Mouse (Mus musculus) lung, adult 18-20 months (tissue): ENCODE results near the gene Mnd1.

Experiments
- DNase-seq, 2 experiments: peaks; one replicate each; pipeline ENCODE4 v3.0.0; 2022; ENCODE audit warnings: mixed read lengths in 2 of 2

Mnd1 gene

DNA sequence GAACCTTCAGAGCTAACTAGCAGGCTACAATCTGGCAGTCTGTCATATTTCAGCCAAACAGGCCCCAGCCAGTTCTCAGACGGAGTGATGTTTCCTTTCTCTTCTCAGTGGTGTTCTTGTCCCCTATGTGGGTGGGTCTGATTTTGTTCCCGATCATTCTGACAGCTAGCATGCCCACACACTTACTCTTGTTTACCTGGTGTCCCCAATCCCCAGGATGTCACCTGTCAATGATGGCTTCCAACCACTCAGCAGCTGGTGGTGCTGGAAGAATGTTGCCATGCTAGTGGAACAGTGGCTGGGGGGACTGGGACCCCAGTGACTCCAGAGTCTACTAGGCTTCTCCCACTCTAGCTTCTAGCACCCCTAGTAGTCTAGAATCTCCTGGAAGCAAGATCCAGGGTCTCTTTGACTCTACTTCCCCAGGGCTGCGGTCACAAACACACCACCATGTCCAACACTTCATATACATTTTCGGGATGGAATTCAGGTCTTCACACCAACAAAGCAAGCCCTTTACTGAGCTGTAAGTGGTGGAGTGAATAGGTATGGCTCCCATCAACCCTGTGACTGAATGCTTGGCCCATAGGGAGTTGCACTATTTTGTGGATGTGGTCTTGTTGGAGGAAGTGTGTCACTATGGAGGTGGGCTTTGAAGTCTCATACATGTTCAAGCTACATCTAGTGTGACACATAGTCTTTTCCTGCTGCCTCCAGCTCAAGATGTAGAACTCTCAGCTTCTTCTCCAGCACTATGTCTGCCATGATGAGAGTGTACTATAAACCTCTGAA is 2.2 kb upstream of the Mnd1 start:
- DNase-seq: no peak

DNA sequence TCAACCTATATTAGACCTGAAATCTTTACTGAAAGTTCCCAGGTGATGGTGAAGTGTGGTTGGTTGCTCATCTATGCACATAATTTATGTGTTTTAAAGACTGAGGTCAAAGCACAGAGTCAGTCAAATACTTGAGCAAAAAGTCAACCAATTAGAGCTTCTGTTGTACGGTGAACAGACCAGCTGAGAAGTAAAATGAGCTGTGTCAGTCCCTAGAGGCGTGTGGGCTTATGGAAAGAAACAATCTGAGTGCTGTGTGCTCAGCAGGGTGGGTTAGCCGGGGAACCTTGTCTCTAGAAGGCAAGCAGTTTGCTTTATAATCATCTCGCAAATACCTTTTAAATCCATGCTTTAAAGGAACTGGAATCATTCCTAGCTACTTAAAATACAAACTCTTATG is 1.4 kb upstream of the Mnd1 start:
- DNase-seq: no peak

DNA sequence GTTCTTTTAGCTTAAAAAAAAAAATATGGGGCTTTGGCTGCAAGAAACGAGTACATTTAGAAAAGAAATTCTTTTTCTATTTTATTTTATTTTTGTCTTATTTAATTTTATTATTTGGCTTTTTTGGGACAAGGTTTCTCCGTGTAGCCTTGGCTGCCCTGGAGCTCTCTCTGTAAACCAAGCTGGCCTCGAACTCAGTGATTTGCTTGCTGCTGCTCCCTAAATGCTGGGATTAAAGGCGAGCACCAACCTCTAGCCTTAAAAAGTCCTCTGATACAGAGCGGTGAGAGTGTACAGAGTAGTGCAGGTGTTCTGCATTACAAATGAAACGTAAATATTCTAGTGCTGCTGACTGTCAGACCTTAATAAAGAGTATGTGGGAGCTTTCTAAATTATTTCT is 519 bp upstream of the Mnd1 start:
- no peak for DNase-seq

DNA sequence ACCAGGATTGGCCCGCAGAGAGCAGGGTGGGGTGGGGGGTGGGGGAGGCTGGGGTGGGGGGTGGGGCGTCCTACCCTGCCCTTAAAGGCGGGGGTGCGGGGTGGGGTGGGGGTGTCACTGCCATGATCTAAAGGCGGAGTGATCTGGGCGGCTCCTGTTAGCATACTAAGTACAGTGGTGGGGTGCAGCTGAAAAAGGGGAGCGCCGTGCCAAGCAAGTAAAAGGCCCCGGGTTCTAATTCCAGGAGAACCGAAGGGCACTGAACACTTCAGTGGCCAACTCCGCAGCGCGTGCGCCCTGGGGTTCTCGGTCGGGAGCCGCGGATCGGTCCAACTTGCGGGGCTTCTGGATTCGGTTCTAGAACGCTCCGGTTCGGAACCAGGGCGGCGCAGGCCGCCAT is 440 bp downstream of the Mnd1 start:
- DNase-seq: no peak

GRCm38 (mm10) chr3:84154721-84155141 is 855 bp downstream of the Mnd1 start:
- DNase-seq: no peak

DNA sequence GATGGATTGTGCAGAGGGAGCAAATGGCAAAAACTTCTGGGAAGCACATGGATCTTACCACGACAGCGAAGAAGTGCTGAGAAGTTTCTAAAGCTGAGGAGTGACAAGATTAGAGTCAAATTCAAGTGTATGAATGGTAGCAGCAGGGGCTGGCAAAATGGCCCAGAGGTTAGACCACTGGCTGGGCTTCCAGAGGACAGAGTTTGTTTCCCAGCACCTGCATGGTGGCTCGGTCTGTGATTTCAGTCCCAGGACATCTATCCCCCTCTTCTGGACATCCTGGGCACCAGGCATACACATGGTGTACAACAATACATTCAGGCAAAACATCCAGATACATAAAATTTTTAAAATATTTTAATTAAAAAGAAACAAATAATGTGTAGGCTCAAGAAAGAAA is 5.8 kb downstream of the Mnd1 start:
- no peak for DNase-seq

- DNase-seq: no peak
Measured at GRCm38 (mm10) chr3:84140947-84141346, 14.6 kb downstream of the Mnd1 start.

DNA sequence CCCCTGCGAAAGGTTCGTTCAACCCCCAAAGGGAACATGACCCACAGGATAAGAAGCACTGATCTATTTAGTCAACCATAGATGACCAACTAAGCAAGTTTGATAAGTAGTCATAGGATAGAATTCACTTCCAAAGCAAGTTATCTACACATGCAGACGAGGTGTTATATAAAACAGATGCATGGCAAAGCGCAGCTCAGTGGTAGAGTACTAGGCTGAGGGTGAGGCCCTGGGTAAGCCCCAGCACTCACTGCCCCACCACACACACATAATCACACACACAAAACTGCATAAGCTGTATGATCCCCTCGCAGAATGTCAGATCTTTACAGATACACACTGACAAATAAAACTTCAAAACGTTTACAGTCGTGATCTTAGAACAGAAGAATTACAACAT is 19.1 kb downstream of the Mnd1 start:
- DNase-seq: no peak

- DNase-seq: no peak
Measured at GRCm38 (mm10) chr3:84135933-84136332, 19.7 kb downstream of the Mnd1 start.

- peak; percentile 58 to 72 for DNase-seq
Measured at GRCm38 (mm10) chr3:84135387-84135786, 20.2 kb downstream of the Mnd1 start.

GRCm38 (mm10) chr3:84131369-84131768 is 24.2 kb downstream of the Mnd1 start:
- DNase-seq: no peak

DNA sequence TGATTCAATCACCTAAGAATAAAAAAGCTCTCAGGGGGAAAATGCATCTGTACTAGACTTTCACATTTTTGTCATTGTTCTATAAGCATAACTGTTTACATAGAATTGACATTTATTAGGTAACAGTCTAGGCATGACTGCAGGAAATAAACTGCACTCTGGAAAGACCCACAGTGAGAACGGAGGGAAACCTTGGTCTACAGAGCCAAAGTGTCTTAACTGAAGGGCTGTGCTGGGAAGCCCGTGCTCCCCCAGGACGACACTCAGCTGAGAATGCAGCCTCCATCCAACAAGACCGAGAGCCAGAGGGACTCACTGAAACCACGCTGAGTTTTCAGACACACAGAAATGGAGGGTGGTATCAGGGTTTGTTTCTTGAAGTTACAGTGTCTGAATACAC is 24.8 kb downstream of the Mnd1 start:
- no peak for DNase-seq

DNA sequence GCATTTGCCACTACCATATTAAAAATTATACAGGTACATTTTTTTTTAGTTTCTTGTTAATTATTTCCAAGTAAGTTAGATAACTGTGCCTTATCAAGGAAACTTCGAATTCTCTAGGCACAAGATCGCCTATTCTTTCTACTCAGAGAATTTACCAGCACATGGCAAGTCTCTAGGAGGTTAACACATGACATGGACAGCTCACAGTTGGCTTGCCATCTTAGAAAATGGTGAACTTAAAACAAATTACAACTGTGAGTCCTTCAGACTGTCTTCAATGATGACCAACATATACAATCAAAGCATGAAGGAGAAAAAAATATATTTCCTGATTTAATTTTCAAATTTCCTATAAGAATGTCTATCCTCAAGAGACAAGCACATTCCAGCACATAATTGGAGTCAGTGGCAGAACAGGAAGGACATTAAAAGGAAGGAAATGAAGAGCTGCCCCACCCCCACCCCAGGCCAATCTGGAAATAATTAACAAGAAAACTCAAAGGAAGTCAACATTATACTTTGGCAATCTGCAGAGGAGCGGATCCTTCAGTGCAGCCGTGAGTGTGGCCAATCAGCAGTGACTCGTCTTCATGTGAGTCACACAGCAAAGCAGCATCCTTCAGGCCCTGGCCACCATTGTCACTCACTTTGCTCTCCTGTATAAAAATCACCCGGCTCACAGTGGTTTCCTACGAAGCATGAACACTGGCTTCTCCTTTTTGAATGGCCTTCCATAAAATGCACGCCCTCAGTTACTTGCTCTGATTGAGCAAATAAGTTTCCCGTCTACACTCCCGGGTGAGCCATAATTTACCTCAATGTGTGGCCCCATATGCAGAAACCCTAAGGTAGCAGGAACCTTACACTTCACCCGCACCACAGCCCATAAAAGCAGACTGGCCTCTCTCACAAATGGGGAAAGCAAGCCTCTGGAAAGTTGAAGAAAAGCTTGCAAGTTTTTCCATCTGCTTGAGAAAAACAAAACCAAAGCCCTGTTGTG is 26.4 kb downstream of the Mnd1 start:
- no peak for DNase-seq

GRCm38 (mm10) chr3:84127431-84127830 is 28.2 kb downstream of the Mnd1 start:
- DNase-seq: no peak

DNA sequence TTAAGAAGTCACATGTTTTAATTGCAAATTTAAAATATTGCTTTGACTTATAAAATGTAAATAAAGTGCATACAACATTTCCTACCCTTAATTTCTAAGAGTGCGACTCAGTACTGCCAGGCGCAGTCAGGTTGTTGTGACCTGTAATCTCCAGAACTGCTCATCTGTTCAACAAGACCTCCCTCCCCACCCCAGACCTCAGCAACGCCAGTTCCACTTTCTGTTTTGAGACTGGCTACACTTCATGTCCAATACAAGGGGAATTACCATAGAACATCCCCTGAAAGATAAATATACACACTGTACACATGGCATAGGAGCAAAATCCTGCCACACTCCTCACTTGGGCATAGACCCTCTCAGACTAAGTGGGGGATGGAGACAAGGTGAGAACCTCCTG is 28.9 kb downstream of the Mnd1 start:
- DNase-seq: no peak

- no peak for DNase-seq
Measured at GRCm38 (mm10) chr3:84125704-84126289, 29.8 kb downstream of the Mnd1 start.

DNA sequence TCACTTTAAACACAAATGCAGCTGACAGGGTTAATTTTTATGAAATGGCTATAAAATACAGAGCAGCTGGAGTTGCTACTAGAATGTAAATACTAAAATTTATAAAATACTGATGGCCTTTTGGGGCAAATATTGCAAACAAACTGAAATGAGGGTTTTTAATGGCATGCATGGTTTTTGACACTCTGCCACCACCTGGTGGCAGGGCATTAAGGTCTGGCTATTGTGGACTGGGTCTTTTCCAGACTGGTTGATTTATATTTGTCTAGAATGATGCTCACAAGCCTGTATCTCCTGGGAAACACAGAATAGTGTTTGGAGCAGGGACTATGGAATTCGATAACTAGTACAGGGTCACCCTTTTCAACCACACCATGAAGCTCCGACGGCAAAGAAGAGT is 32.1 kb downstream of the Mnd1 start:
- peak in 1 of 2 experiments; percentile 32 for DNase-seq

- no peak for DNase-seq
Measured at GRCm38 (mm10) chr3:84118718-84119117, 36.9 kb downstream of the Mnd1 start.

- DNase-seq: no peak
Measured at GRCm38 (mm10) chr3:84118178-84118577, 37.4 kb downstream of the Mnd1 start.

GRCm38 (mm10) chr3:84108614-84109013 is 47.0 kb downstream of the Mnd1 start:
- no peak for DNase-seq

- DNase-seq: no peak
Measured at GRCm38 (mm10) chr3:84106106-84106505, 49.5 kb downstream of the Mnd1 start.

GRCm38 (mm10) chr3:84103536-84103935 is 52.0 kb downstream of the Mnd1 start:
- peak; percentile 55 to 72 for DNase-seq

DNA sequence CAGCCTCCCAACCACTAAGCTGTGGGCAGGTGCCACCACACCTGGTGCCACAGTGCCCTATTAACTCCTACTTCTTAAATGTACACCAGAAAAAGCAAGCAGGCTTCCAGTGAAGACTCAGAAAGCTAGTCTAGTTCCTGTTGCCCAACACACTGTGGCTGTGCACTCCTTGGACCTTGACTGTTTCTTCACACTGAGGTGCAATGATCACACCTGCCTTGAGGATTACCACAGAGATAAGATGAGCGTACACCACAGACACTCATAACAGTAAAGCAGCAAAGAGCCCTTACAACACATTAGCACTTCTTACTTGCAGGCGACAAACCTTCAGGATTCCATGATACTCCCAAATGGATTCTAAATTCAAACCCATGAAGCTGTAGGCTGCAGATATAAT is 62.7 kb downstream of the Mnd1 start:
- DNase-seq: no peak
